Mouse (Mus musculus): ENCODE measurements around the gene Fbxo5. TPM values are rescaled to one million over a fixed set of nuclear protein-coding genes. Genes with fewer than 3 reads are reported as not detected.
A peak's percentile ranks its signal among the peaks of the same experiment; 100 is the strongest.

Gene Fbxo5
- polyA plus RNA-seq, 1 experiment from 2014 or later: 46.6 TPM

GRCm38 (mm10) chr10:5807683-5808082 is 2.3 kb upstream of the Fbxo5 start:
- no peak overlapping the region for H3K9ac ChIP-seq
- H3K4me3 ChIP-seq: no peak overlapping the region
- peaks cover 22% of the 10 kb centered on the region for H3K36me3 ChIP-seq
- 67% methylated on average over 2 of the region's 2 CpGs for WGBS
- 0 out of 2 replicates have a peak overlapping the region, but pooled peaks have one; percentile 24 for H3K27ac ChIP-seq (replicated peaks)
- H3K4me2 ChIP-seq: no peak overlapping the region
- peaks cover 31% of the 10 kb centered on the region for H3K4me1 ChIP-seq
- H3K9me3 ChIP-seq: no peaks in the 10 kb centered on the region
- H3K27me3 ChIP-seq (replicated peaks): no peaks in the 10 kb centered on the region
- ATAC-seq (ENCODE audit: extremely low read depth, insufficient number of reproducible peaks, low FRiP score, low TSS enrichment): no peak

- Histone ChIP-seq H3K9me3 (no peaks in the 10 kb centered on the region), H3K27me3 (replicated peaks) (no peaks in the 10 kb centered on the region), H3K4me2 (no peak overlapping the region), H3K9ac (no peak overlapping the region), H3K4me3 (no peak overlapping the region), H3K27ac (replicated peaks) (0 out of 2 replicates have a peak overlapping the region, but pooled peaks have one; percentile 94), H3K36me3 (peaks cover 22% of the 10 kb centered on the region), H3K4me1 (peaks cover 38% of the 10 kb centered on the region)
- 77% methylated on average over 3 of the region's 4 CpGs for WGBS
- no peak for ATAC-seq (ENCODE audit: extremely low read depth, insufficient number of reproducible peaks, low FRiP score, low TSS enrichment)
These were observed 1.6 kb upstream of the Fbxo5 start for GRCm38 (mm10) chr10:5806996-5807395.

GRCm38 (mm10) chr10:5806416-5806815 is 1.0 kb upstream of the Fbxo5 start:
- H3K9me3 ChIP-seq: no peaks in the 10 kb centered on the region
- H3K36me3 ChIP-seq: peaks cover 22% of the 10 kb centered on the region
- 11% methylated on average over 8 of the region's 8 CpGs for WGBS
- peaks cover 44% of the 10 kb centered on the region for H3K4me1 ChIP-seq
- ATAC-seq (ENCODE audit: extremely low read depth, insufficient number of reproducible peaks, low FRiP score, low TSS enrichment): no peak
- H3K27me3 ChIP-seq (replicated peaks): no peaks in the 10 kb centered on the region
- peak overlapping the region; percentile 86 for H3K4me3 ChIP-seq
- H3K27ac ChIP-seq (replicated peaks): peak overlapping the region; percentile 94
- peak overlapping the region; percentile 94 for H3K4me2 ChIP-seq
- peak overlapping the region; percentile 79 for H3K9ac ChIP-seq

- Histone ChIP-seq H3K4me2 (peak overlapping the region; percentile 94), H3K36me3 (peaks cover 27% of the 10 kb centered on the region), H3K27me3 (replicated peaks) (no peaks in the 10 kb centered on the region), H3K27ac (replicated peaks) (peak overlapping the region; percentile 94), H3K4me3 (peak overlapping the region; percentile 86), H3K9me3 (no peaks in the 10 kb centered on the region), H3K4me1 (peaks cover 48% of the 10 kb centered on the region), H3K9ac (peak overlapping the region; percentile 83)
- WGBS: under 1% methylated on average over 43 of the region's 43 CpGs
- peak; percentile 92 for ATAC-seq (ENCODE audit: extremely low read depth, insufficient number of reproducible peaks, low FRiP score, low TSS enrichment)
These were observed 419 bp upstream of the Fbxo5 start for GRCm38 (mm10) chr10:5805731-5806307.

GRCm38 (mm10) chr10:5804691-5805156 is 676 bp downstream of the Fbxo5 start:
- Histone ChIP-seq H3K4me2 (peak overlapping the region; percentile 94), H3K9me3 (no peaks in the 10 kb centered on the region), H3K4me3 (peak overlapping the region; percentile 86), H3K36me3 (peaks cover 33% of the 10 kb centered on the region), H3K9ac (peak overlapping the region; percentile 90), H3K4me1 (peaks cover 48% of the 10 kb centered on the region), H3K27ac (replicated peaks) (peak overlapping the region; percentile 89), H3K27me3 (replicated peaks) (no peaks in the 10 kb centered on the region)
- ATAC-seq (ENCODE audit: extremely low read depth, insufficient number of reproducible peaks, low FRiP score, low TSS enrichment): no peak
- under 1% methylated on average over 20 of the region's 24 CpGs for WGBS

GRCm38 (mm10) chr10:5803739-5804138 is 1.7 kb downstream of the Fbxo5 start:
- peak overlapping the region; percentile 90 for H3K9ac ChIP-seq
- no peaks in the 10 kb centered on the region for H3K27me3 ChIP-seq (replicated peaks)
- no peaks in the 10 kb centered on the region for H3K9me3 ChIP-seq
- WGBS: 5% methylated on average over 1 of the region's 1 CpGs
- peak overlapping the region; percentile 86 for H3K4me3 ChIP-seq
- H3K36me3 ChIP-seq: peaks cover 40% of the 10 kb centered on the region
- ATAC-seq (ENCODE audit: extremely low read depth, insufficient number of reproducible peaks, low FRiP score, low TSS enrichment): no peak
- H3K27ac ChIP-seq (replicated peaks): no peak overlapping the region
- peaks cover 48% of the 10 kb centered on the region for H3K4me1 ChIP-seq
- peak overlapping the region; percentile 94 for H3K4me2 ChIP-seq

GRCm38 (mm10) chr10:5802866-5803265 is 2.5 kb downstream of the Fbxo5 start:
- no peak overlapping the region for H3K27ac ChIP-seq (replicated peaks)
- peak overlapping the region; percentile 90 for H3K9ac ChIP-seq
- no peaks in the 10 kb centered on the region for H3K27me3 ChIP-seq (replicated peaks)
- peaks cover 48% of the 10 kb centered on the region for H3K4me1 ChIP-seq
- H3K4me2 ChIP-seq: peak overlapping the region; percentile 94
- no peaks in the 10 kb centered on the region for H3K9me3 ChIP-seq
- no peak for ATAC-seq (ENCODE audit: extremely low read depth, insufficient number of reproducible peaks, low FRiP score, low TSS enrichment)
- 26% methylated on average over 6 of the region's 6 CpGs for WGBS
- peak overlapping the region; percentile 86 for H3K4me3 ChIP-seq
- H3K36me3 ChIP-seq: peaks cover 49% of the 10 kb centered on the region

- Histone ChIP-seq H3K9ac (no peak overlapping the region), H3K27ac (replicated peaks) (no peak overlapping the region), H3K27me3 (replicated peaks) (no peaks in the 10 kb centered on the region), H3K4me1 (peaks cover 37% of the 10 kb centered on the region), H3K4me2 (no peak overlapping the region), H3K4me3 (no peak overlapping the region), H3K36me3 (peaks cover 53% of the 10 kb centered on the region), H3K9me3 (no peaks in the 10 kb centered on the region)
- 95% methylated on average over 1 of the region's 1 CpGs for WGBS
- no peak for ATAC-seq (ENCODE audit: extremely low read depth, insufficient number of reproducible peaks, low FRiP score, low TSS enrichment)
These were observed 4.9 kb downstream of the Fbxo5 start for GRCm38 (mm10) chr10:5800490-5800889.

- H3K9ac ChIP-seq: no peak overlapping the region
- 78% methylated on average over 4 of the region's 4 CpGs for WGBS
- peaks cover 53% of the 10 kb centered on the region for H3K36me3 ChIP-seq
- no peak for ATAC-seq (ENCODE audit: extremely low read depth, insufficient number of reproducible peaks, low FRiP score, low TSS enrichment)
- H3K4me1 ChIP-seq: peaks cover 21% of the 10 kb centered on the region
- no peak overlapping the region for H3K4me2 ChIP-seq
- H3K27ac ChIP-seq (replicated peaks): no peak overlapping the region
- H3K4me3 ChIP-seq: no peak overlapping the region
- H3K27me3 ChIP-seq (replicated peaks): no peaks in the 10 kb centered on the region
- H3K9me3 ChIP-seq: no peaks in the 10 kb centered on the region
These were observed 7.3 kb downstream of the Fbxo5 start for GRCm38 (mm10) chr10:5798069-5798468.

GRCm38 (mm10) chr10:5790657-5791056 is 14.7 kb downstream of the Fbxo5 start:
- WGBS: 17% methylated on average over 12 of the region's 12 CpGs
- no peak for ATAC-seq (ENCODE audit: extremely low read depth, insufficient number of reproducible peaks, low FRiP score, low TSS enrichment)
- H3K4me1 ChIP-seq: no peaks in the 10 kb centered on the region
- no peak overlapping the region for H3K9ac ChIP-seq
- no peaks in the 10 kb centered on the region for H3K9me3 ChIP-seq
- no peak overlapping the region for H3K4me2 ChIP-seq
- no peak overlapping the region for H3K4me3 ChIP-seq
- no peaks in the 10 kb centered on the region; the same call in 1 of the 2 replicates for H3K27me3 ChIP-seq (replicated peaks)
- H3K27ac ChIP-seq (replicated peaks): no peak overlapping the region
- no peaks in the 10 kb centered on the region for H3K36me3 ChIP-seq

- no peaks in the 10 kb centered on the region for H3K36me3 ChIP-seq
- H3K4me2 ChIP-seq: no peak overlapping the region
- no peak overlapping the region for H3K27ac ChIP-seq (replicated peaks)
- no peak overlapping the region for H3K9ac ChIP-seq
- ATAC-seq (ENCODE audit: extremely low read depth, insufficient number of reproducible peaks, low FRiP score, low TSS enrichment): no peak
- WGBS: 17% methylated on average over 4 of the region's 4 CpGs
- H3K4me1 ChIP-seq: no peaks in the 10 kb centered on the region
- H3K27me3 ChIP-seq (replicated peaks): no peaks in the 10 kb centered on the region; the same call in 1 of the 2 replicates
- H3K4me3 ChIP-seq: no peak overlapping the region
- no peaks in the 10 kb centered on the region for H3K9me3 ChIP-seq
These were observed 18.5 kb downstream of the Fbxo5 start for GRCm38 (mm10) chr10:5786923-5787322.

Data from heart, embryonic 13.5 days (tissue).